Comparison of ENCODE assay signal across 10 mouse cellular contexts in genomic region chr8:80056331-80057070, GRCm38 (mm10). TPM values are rescaled to one million over a fixed set of nuclear protein-coding genes. Genes with fewer than 3 reads are reported as not detected.
DNase-seq lines count a peak whose midpoint lies in the region; ATAC-seq and TF ChIP-seq lines count a peak whose summit lies in the region.
"Had no signal": no experiment of that assay in that cellular context is flagged by ENCODE, and none has a peak within 500 bp of the region (broad histone marks: within the 10 kb centered on the region; RNA-seq: fewer than 3 reads in every experiment).

No protein-coding gene starts in this region.

- H3K27ac ChIP-seq in liver, adult 2 months (replicated peaks; ENCODE audit: insufficient read depth, low read depth, low read length) = no peak overlapping the region
- no peak overlapping the region for H3K27ac ChIP-seq in forebrain, embryonic 11.5 days (ENCODE audit: low read depth, low read length)
- no peak overlapping the region for H3K27ac ChIP-seq in limb, embryonic 11.5 days (replicated peaks; ENCODE audit: low read depth, low read length)
- H3K27ac ChIP-seq in neural tube, embryonic 14.5 days (ENCODE audit: low read depth, low read length) = no peak overlapping the region
- H3K27ac ChIP-seq: liver, embryonic 15.5 days had no signal

- no peaks in the 10 kb centered on the region for H3K36me3 ChIP-seq in liver, adult 2 months (ENCODE audit: control insufficient read depth, insufficient read depth, low read length)
- no peaks in the 10 kb centered on the region for H3K36me3 ChIP-seq in forebrain, embryonic 11.5 days (ENCODE audit: control insufficient read depth, insufficient read depth, low read length)
- H3K36me3 ChIP-seq in limb, embryonic 11.5 days (ENCODE audit: control insufficient read depth, insufficient read depth, low read length) = no peaks in the 10 kb centered on the region
- H3K36me3 ChIP-seq in neural tube, embryonic 14.5 days (ENCODE audit: control insufficient read depth, insufficient read depth, low read length) = no peaks in the 10 kb centered on the region
- H3K36me3 ChIP-seq: liver, embryonic 15.5 days had no signal

- H3K9me3 ChIP-seq in forebrain, embryonic 11.5 days (ENCODE audit: control insufficient read depth, low read length) = no peaks in the 10 kb centered on the region
- no peaks in the 10 kb centered on the region for H3K9me3 ChIP-seq in limb, embryonic 11.5 days (ENCODE audit: control insufficient read depth, low read length)
- no peaks in the 10 kb centered on the region for H3K9me3 ChIP-seq in neural tube, embryonic 14.5 days (ENCODE audit: control insufficient read depth, low read length)
- H3K9me3 ChIP-seq: liver, embryonic 15.5 days had no signal

- TF ChIP-seq CTCF in liver, adult 2 months (IDR thresholded peaks at IDR 0.05; ENCODE audit: low read depth, low read length) = no peak

- H3K4me1 ChIP-seq in liver, adult 2 months (ENCODE audit: control insufficient read depth, insufficient read depth, low read length) = peaks cover 2% of the 10 kb centered on the region; the same call in 1 of the 2 replicates
- peaks cover 11% of the 10 kb centered on the region for H3K4me1 ChIP-seq in forebrain, embryonic 11.5 days (replicated peaks; ENCODE audit: control insufficient read depth, insufficient read depth, low read length)
- peaks cover 7% of the 10 kb centered on the region; the same call in 1 of the 2 replicates for H3K4me1 ChIP-seq in limb, embryonic 11.5 days (ENCODE audit: control insufficient read depth, insufficient read depth, low read length)
- no peaks in the 10 kb centered on the region for H3K4me1 ChIP-seq in neural tube, embryonic 14.5 days (ENCODE audit: control insufficient read depth, insufficient read depth, low read length)
- H3K4me1 ChIP-seq: liver, embryonic 15.5 days had no signal

- H3K4me3 ChIP-seq in liver, adult 2 months (ENCODE audit: insufficient read depth, low read depth, low read length) = peak overlapping the region; percentile 42; the same call in 1 of the 2 replicates
- peak overlapping the region; percentile 49 for H3K4me3 ChIP-seq in forebrain, embryonic 11.5 days (ENCODE audit: low read depth, low read length)
- peak overlapping the region; percentile 49 for H3K4me3 ChIP-seq in limb, embryonic 11.5 days (ENCODE audit: low read depth, low read length)
- H3K4me3 ChIP-seq in neural tube, embryonic 14.5 days (ENCODE audit: low read depth, low read length) = peak overlapping the region; percentile 35; the same call in 1 of the 2 replicates

- H3K79me2 ChIP-seq in liver, adult 2 months (ENCODE audit: control insufficient read depth, insufficient read depth, low read length) = no peaks in the 10 kb centered on the region

- no peak overlapping the region for H3K9ac ChIP-seq in liver, adult 2 months (ENCODE audit: low read depth, low read length)
- H3K9ac ChIP-seq in forebrain, embryonic 11.5 days (ENCODE audit: low read length) = no peak overlapping the region
- no peak overlapping the region for H3K9ac ChIP-seq in limb, embryonic 11.5 days (ENCODE audit: low read length)
- H3K9ac ChIP-seq in neural tube, embryonic 14.5 days (replicated peaks; ENCODE audit: low read depth, low read length) = no peak overlapping the region
- H3K9ac ChIP-seq: liver, embryonic 15.5 days had no signal

- H3K27me3 ChIP-seq in liver, adult 2 months (ENCODE audit: control insufficient read depth, insufficient read depth, low read length) = peaks cover 15% of the 10 kb centered on the region
- peaks cover 15% of the 10 kb centered on the region for H3K27me3 ChIP-seq in forebrain, embryonic 11.5 days (ENCODE audit: control insufficient read depth, insufficient read depth, low read length)
- no peaks in the 10 kb centered on the region; the same call in 1 of the 2 replicates for H3K27me3 ChIP-seq in limb, embryonic 11.5 days (ENCODE audit: control insufficient read depth, insufficient read depth, low read length)
- no peaks in the 10 kb centered on the region for H3K27me3 ChIP-seq in neural tube, embryonic 14.5 days (ENCODE audit: control insufficient read depth, insufficient read depth, low read length)

- DNase-seq in liver, adult 2 months (ENCODE audit: extremely low read depth, low read depth, low spot score) = no peak
- DNase-seq in liver = no peak
- DNase-seq in forebrain, embryonic 11.5 days (ENCODE audit: low spot score) = no peak
- DNase-seq in limb, embryonic 11.5 days (ENCODE audit: low spot score) = no peak
- no peak for DNase-seq in kidney, postnatal 14 days
- DNase-seq in cerebellum, postnatal 25 days = no peak
- DNase-seq in layer of hippocampus, postnatal 36 days = no peak
- DNase-seq: right cerebral cortex, postnatal 14 days had no signal

- H3K4me2 ChIP-seq in forebrain, embryonic 11.5 days (ENCODE audit: low read depth, low read length, severe bottlenecking) = peak overlapping the region; percentile 75
- peak overlapping the region; percentile 97 for H3K4me2 ChIP-seq in limb, embryonic 11.5 days (ENCODE audit: low read depth, severe bottlenecking)
- peak overlapping the region; percentile 59 for H3K4me2 ChIP-seq in neural tube, embryonic 14.5 days (ENCODE audit: low read depth, low read length)

- WGBS in liver, adult 2 months = 20% methylated on average over 13 of the region's 13 CpGs
- 3% methylated on average over 13 of the region's 13 CpGs for WGBS in forebrain, embryonic 11.5 days
- WGBS in limb, embryonic 11.5 days = 14% methylated on average over 13 of the region's 13 CpGs
- 3% methylated on average over 13 of the region's 13 CpGs for WGBS in neural tube, embryonic 14.5 days

- TF ChIP-seq POLR2A in liver, adult 2 months (IDR thresholded peaks at IDR 0.05; ENCODE audit: extremely low read depth, insufficient read depth, low read length) = no peak

- no peak; the same call in 1 of the 2 replicates for ATAC-seq in forebrain, embryonic 11.5 days (replicated peaks; ENCODE audit: low FRiP score)
- ATAC-seq in limb, embryonic 11.5 days (ENCODE audit: insufficient number of reproducible peaks, low FRiP score, low TSS enrichment, low read depth) = no peak
- ATAC-seq in neural tube, embryonic 14.5 days (ENCODE audit: low read depth) = no peak

RNA-seq across cellular contexts. Expression of gene Hhip, which starts 1.3 kb away (rescaled TPM):
- 1.5 and 2.0 TPM in 2 replicates for total RNA-seq in liver, adult 2 months (2014; rRNA removed)
- polyA plus RNA-seq in liver, adult 2 months (2012; rRNA removed) = 0.39 and 0.53 TPM in 2 replicates
- 1.9 and 2.8 TPM in 2 replicates for polyA plus RNA-seq in forebrain, embryonic 11.5 days (2014; fragmentation: Nextera tagmentation; extraction: Ambion mirVana)
- polyA plus RNA-seq in limb, embryonic 11.5 days (2014; fragmentation: Nextera tagmentation; extraction: Ambion mirVana) = 1.8 and 2.9 TPM in 2 replicates
- 6.0 and 6.7 TPM in 2 replicates for polyA plus RNA-seq in neural tube, embryonic 14.5 days (2014; fragmentation: Nextera tagmentation; extraction: Ambion mirVana)
- 1 to 10 TPM; 5.1 to 6.1 TPM for total RNA-seq in layer of hippocampus, postnatal 36 days (2021)
